Mouse (Mus musculus) G1E (cell line): ENCODE data around the gene Ereg. TPM values are rescaled to one million over a fixed set of nuclear protein-coding genes. Genes with fewer than 3 reads are reported as not detected.

Experiments used
- ATAC-seq: 2 replicates; pipeline ENCODE4 v1.8.0; 2016; ENCODE audit warnings: mild to moderate bottlenecking; ENCODE audit not compliant: insufficient number of reproducible peaks, poor library complexity, low FRiP score, severe bottlenecking; ENCODE audit errors: extremely low read depth
- DNase-seq: peaks from one replicate; pipeline ENCODE4 v3.0.0; 2012; ENCODE audit warnings: low spot score
- H3K27me3 ChIP-seq: 2 replicates; pipeline ENCODE4 v1.6.1; 2012; ENCODE audit warnings: mild to moderate bottlenecking, low read length, inconsistent platforms; ENCODE audit not compliant: insufficient read depth
- H3K36me3 ChIP-seq: replicated peaks from 2 replicates; pipeline ENCODE3; 2012; ENCODE audit warnings: mild to moderate bottlenecking, inconsistent platforms
- H3K4me1 ChIP-seq: 2 replicates; pipeline ENCODE4 v1.6.1; 2012; ENCODE audit warnings: low read depth, low read length, inconsistent platforms, mixed read lengths; ENCODE audit not compliant: insufficient read depth
- H3K4me3 ChIP-seq: 2 replicates; pipeline ENCODE4 v1.5.1; 2012; ENCODE audit warnings: low read depth, mild to moderate bottlenecking, inconsistent platforms, low read length, moderate library complexity, mixed read lengths
- H3K9me3 ChIP-seq: replicated peaks from 2 replicates; pipeline ENCODE4 v1.6.1; 2012; ENCODE audit warnings: inconsistent platforms
- CTCF ChIP-seq: IDR thresholded peaks from 2 replicates; pipeline ENCODE4 v1.5.1; 2012; ENCODE audit warnings: low read depth, low read length, inconsistent platforms, mixed read lengths
- GATA1 ChIP-seq: IDR thresholded peaks from 2 replicates; pipeline ENCODE4 v1.6.1; 2012; ENCODE audit warnings: borderline replicate concordance, low read length, inconsistent platforms, mixed read lengths
- GATA2 ChIP-seq: IDR thresholded peaks from 2 replicates; pipeline ENCODE4 v1.6.1; 2012; ENCODE audit warnings: low read depth, low read length, inconsistent platforms, borderline replicate concordance
- POLR2AphosphoS5 ChIP-seq: IDR thresholded peaks from 2 replicates; pipeline ENCODE4 v1.6.1; 2012; ENCODE audit warnings: low read depth, low read length, inconsistent platforms; ENCODE audit not compliant: insufficient replicate concordance
- TAL1 ChIP-seq: conservative IDR thresholded peaks from 2 replicates; pipeline ENCODE4 v1.6.1; 2012; ENCODE audit warnings: low read depth, low read length, inconsistent platforms, mixed read lengths
- polyA plus RNA-seq: library from polyadenylated mRNA; stranded (reverse); fragments of >175 nt; gene quantifications from 2 replicates; pipeline ENCODE4 v1.2.3, GENCODE M21; 2012
- total RNA-seq, 2 experiments: library from RNA; stranded (forward) in 1 of 2; stranded (reverse) in 1 of 2; fragments of 200-1000 nt in 1 of 2; fragments of >200 nt in 1 of 2; fragmentation: Nextera tagmentation in 1 of 2; gene quantifications; 2 replicates each; pipeline ENCODE4 v1.2.3; 2014 to 2017

Gene Ereg
- total and polyA plus RNA-seq, 3 experiments, result not detected

DNA sequence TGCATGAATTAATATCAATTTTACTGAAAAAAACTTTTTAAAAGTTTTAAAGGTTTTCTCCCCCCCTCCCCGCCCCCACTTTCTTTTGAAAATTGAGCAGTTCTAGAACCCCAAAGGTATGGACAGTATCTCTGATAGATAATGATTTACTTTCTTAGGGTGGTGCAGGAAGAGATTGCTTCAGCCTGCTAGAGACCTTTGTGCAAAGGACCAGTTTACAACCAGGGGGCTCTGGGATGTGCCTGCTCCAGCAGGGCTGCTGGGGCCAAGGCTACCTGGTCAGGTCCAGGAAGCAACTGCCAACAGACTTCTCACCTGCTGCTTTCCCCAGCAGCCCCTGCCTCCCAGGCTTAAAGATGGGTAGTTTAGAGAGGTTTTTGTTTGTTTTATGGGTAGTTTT, 599 bp downstream of the Ereg start:
- Histone ChIP-seq H3K4me1 (no peaks in the 10 kb centered on the region), H3K9me3 (no peaks in the 10 kb centered on the region; the same call in 1 of the 2 replicates), H3K36me3 (no peaks in the 10 kb centered on the region), H3K4me3 (no peak overlapping the region), H3K27me3 (peaks cover 5% of the 10 kb centered on the region; the same call in 1 of the 2 replicates)
- TF ChIP-seq GATA1, result no peak
- TF ChIP-seq GATA2, result no peak
- ATAC-seq (no peak), DNase-seq (no peak)

DNA sequence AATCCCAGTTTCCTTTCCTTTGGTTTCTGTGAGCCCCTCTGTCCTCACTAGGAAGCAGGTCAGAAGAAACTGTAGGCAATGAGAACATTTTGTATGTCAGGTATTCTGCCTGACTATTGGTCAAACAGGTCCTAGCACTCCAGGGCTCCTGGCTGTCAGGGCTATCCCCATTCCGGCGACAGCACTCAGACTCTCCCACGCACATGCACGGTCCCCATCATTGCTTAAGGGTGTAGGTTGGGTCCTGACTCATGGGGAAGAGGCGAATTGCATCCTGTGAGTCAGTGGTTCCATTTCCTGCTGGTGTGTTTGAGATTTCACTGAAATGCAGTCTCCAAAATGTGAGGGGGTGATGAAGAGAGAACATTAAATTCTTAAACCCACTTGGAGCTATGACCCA, 8.6 kb downstream of the Ereg start:
- DNase-seq (no peak), ATAC-seq (no peak)
- no peak for TF ChIP-seq GATA2
- no peak for TF ChIP-seq TAL1
- no peaks in the 10 kb centered on the region for H3K36me3 ChIP-seq
- H3K4me3 ChIP-seq, result no peak overlapping the region
- H3K4me1 ChIP-seq, result no peaks in the 10 kb centered on the region
- no peaks in the 10 kb centered on the region for H3K9me3 ChIP-seq
- no peaks in the 10 kb centered on the region for H3K27me3 ChIP-seq

DNA sequence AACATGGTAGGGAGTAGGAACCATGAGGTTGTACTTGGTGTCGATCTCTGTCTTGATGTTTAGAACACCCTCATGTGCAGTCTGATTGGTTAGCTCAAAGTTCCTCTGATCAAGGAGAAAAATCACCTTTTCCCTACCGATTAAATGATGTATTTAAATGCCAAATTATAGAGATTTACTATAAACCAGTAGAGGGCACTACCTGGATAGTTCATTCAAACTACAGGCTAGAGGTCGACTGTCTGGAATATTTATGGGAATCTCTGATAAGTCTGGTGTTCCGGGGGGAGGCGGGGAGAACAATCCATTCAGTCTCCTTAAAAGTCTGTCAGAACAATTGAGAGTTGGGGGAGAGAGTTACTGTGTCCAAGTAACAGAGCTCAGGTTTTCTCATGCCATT, 10.9 kb downstream of the Ereg start:
- ATAC-seq (no peak), DNase-seq (no peak)
- H3K4me3 ChIP-seq, result no peak overlapping the region
- H3K9me3 ChIP-seq, result no peaks in the 10 kb centered on the region
- H3K36me3 ChIP-seq, result no peaks in the 10 kb centered on the region
- H3K27me3 ChIP-seq, result no peaks in the 10 kb centered on the region
- TF ChIP-seq GATA1 (no peak), POLR2AphosphoS5 (no peak), CTCF (no peak), GATA2 (no peak), TAL1 (no peak)
- no peaks in the 10 kb centered on the region for H3K4me1 ChIP-seq

DNA sequence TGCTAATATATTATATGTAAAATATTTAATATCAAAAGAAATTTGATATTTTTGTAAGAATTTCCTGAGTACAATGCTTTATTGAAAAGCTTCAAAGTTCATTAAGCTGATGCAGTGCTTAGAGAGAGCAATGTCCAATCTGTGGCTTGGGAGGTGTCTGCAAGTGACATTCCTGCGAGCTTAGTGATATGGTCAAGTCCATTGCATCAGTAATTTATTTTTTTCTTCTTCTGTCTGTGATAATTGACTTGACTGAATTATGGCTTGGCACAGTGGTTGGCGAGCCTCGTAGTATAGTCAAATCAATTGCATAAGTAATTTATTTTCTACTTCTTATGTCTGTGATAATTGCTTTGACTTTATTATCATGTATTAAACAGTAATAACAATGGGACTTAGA, 15.9 kb downstream of the Ereg start:
- TF ChIP-seq TAL1, result no peak
- no peak for TF ChIP-seq GATA2
- TF ChIP-seq CTCF, result no peak
- TF ChIP-seq POLR2AphosphoS5, result no peak
- TF ChIP-seq GATA1, result no peak

DNA sequence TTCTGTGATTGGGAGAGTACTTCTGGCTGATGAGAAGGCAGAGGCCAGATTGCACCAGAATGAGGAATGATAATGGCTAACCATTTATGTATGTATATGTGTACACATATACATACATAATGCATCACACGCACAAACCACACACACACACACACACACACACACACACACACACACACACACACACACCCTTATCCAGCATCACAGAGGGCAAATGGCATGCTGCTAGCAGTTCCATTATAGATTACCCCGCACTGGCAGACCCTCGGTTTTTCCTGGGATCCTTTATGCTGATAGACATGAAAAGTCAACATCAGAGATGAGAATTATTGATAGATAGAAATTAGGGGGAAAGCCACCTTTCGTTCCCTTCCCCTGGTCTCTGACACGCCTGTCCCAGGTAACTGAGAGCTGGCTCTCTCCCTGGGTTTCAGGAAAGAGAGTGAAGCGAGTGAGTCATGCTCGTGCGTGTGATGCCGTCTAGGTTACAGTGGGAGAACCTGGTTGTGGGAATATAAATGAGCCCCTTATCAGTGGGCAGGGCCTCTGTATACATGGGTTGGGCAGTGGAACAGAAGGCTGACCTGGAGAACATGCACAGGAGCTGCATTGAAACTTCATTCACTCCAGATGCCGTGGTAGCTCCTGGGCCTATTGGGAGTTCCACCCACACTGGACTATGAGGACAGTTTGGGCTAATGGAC, 23.6 kb downstream of the Ereg start:
- Histone ChIP-seq H3K4me1 (no peaks in the 10 kb centered on the region), H3K27me3 (no peaks in the 10 kb centered on the region), H3K4me3 (no peak overlapping the region), H3K9me3 (no peaks in the 10 kb centered on the region), H3K36me3 (no peaks in the 10 kb centered on the region)
- no peak for ATAC-seq
- TF ChIP-seq GATA2 (no peak), CTCF (no peak), TAL1 (no peak), GATA1 (no peak), POLR2AphosphoS5 (no peak)
- no peak for DNase-seq

More for the DNA sequence above, 15.9 kb downstream of the Ereg start:
- Histone ChIP-seq H3K9me3 (no peaks in the 10 kb centered on the region), H3K27me3 (no peaks in the 10 kb centered on the region), H3K36me3 (no peaks in the 10 kb centered on the region), H3K4me3 (no peak overlapping the region), H3K4me1 (no peaks in the 10 kb centered on the region)
- DNase-seq (no peak), ATAC-seq (no peak)

DNA sequence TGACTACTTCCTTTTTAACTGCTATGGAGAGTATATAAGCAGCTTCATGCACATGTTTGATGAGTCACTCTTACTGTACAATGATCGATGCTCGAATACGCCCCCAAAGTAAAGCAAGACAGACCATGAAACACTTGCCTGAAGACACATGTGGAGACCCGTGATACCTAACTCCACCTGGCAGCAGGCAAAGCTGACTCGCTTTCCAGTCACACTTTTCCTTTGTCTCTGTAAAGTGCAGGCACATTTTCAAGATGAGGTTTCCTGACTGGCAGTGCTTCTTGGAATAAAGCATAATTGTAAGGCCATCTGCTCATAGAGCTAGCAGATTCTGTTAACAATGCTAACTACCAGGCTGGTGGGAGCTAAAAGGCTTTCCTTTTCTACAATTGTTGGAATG, 27.3 kb downstream of the Ereg start:
- DNase-seq, result no peak
- Histone ChIP-seq H3K27me3 (no peaks in the 10 kb centered on the region), H3K9me3 (no peaks in the 10 kb centered on the region), H3K36me3 (no peaks in the 10 kb centered on the region), H3K4me3 (no peak overlapping the region), H3K4me1 (no peaks in the 10 kb centered on the region)
- ATAC-seq, result no peak
- TF ChIP-seq GATA2, result no peak

DNA sequence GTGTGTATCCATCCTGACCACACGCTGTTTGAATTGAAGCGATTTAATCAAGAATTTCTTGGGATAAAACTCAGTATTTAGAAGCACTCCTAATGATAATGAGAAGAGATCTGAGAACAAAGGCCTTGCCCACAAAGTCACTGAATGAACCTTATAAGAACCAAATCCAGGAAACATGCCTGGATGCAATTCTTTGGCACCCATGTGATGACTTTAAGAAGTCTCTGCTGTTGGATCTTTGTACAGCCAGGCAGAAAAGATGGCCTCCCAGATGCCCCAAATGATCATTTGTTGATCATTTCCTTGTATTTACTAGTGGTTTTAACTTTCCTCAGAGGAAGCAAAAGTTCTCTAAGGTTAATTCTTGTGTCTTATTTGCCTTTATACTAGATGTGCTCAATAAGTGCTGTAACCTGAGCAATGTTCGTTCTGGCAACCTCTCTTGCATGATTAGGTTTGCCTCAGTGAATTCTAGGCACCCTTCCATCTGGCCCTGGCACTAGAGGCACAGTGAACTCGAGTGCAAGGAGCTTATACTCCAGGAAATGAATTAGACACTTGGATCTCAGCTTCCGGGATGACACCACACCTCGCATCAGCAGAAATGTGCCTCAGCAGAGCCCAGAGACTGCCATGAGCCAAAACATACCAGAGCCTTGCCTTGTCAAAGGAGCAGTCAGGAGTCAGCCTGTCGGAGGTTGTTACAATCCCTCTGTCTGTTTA, 29.7 kb downstream of the Ereg start:
- no peak for TF ChIP-seq GATA1
- TF ChIP-seq TAL1, result no peak
- TF ChIP-seq POLR2AphosphoS5, result no peak
- no peak for TF ChIP-seq CTCF
- no peak for TF ChIP-seq GATA2
- Histone ChIP-seq H3K4me1 (no peaks in the 10 kb centered on the region), H3K4me3 (no peak overlapping the region), H3K9me3 (no peaks in the 10 kb centered on the region), H3K27me3 (no peaks in the 10 kb centered on the region), H3K36me3 (no peaks in the 10 kb centered on the region)
- no peak for DNase-seq
- no peak for ATAC-seq
